Mouse (Mus musculus): ENCODE data around the gene Csad. TPM values are rescaled to one million over a fixed set of nuclear protein-coding genes. Genes with fewer than 3 reads are reported as not detected.

Csad gene
- polyA plus RNA-seq, 1 experiment from 2014 or later: 26.8 TPM

DNA sequence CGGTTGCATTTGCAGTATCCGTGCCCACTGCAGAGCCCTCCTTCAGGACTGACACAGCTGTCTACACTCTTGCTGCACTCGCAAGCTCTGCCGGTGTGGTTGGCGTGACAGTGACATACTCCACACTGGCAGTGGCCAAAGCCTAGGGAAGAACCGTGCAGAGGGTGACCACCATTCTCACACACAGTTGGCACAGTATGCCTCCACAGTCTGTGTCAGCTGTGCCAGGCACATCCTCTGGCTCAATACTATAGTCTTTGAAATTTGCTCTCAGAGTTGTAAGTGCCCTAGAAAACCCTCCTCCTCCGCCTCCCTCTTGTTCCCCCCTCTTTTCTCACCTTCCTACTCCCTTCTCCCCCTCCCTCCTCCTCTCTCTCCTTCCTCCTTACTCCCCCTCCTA is 12.8 kb upstream of the Csad start:
- Histone ChIP-seq H3K4me3 (ENCODE audit: low read depth, low read length) (no peak overlapping the region), H3K27me3 (replicated peaks; ENCODE audit: control insufficient read depth, insufficient read depth, low read length) (no peaks in the 10 kb centered on the region), H3K27ac (ENCODE audit: low read depth, low read length) (no peak overlapping the region), H3K4me2 (replicated peaks; ENCODE audit: low read depth) (no peak overlapping the region), H3K4me1 (replicated peaks; ENCODE audit: control insufficient read depth, insufficient read depth, low read length) (no peaks in the 10 kb centered on the region), H3K36me3 (ENCODE audit: control insufficient read depth, insufficient read depth) (peaks cover 45% of the 10 kb centered on the region), H3K9ac (ENCODE audit: low read depth, low read length) (no peak overlapping the region), H3K9me3 (ENCODE audit: control insufficient read depth) (no peaks in the 10 kb centered on the region)
- no peak for ATAC-seq
- TF ChIP-seq CTCF (IDR thresholded peaks at IDR 0.05; ENCODE audit: low read depth): no peak
- 91% methylated on average over 7 of the region's 7 CpGs for WGBS

DNA sequence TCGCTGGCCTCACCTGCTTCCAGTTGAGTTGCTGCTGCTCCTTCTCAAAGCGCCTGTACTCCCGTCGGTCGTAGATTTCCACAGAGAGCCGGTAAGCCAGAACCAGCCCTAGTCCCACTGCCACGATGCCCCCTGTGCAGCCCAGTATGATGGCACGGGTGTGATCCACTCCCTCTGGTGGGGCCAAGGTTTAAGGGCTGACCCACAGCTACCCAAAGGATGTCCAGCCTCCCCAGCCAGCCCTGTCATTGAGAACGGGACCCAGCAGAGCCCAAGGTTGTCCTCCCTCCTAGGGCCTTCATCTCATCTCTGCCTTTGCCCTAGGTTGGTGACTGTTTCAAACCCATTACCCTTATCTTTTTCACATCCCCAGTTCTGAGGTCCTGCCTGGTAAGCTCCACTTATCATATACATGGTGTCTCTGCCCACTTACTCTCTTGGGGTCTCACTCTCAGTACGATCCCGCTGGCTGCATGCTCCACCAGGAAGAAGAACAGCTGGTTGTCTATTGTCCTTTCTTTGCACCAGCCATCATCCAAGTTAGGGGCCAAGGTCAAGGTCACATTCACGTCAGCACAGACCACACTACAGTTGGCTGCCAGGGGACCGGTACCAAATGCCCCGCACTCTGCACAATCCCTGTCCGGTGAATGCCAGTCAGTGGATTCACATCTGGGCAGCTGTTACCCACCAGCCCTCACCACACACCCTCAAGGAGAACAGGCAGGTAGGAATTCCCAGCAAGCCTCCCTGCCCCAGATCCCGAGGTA is 12.1 kb upstream of the Csad start:
- Histone ChIP-seq H3K4me2 (replicated peaks; ENCODE audit: low read depth) (no peak overlapping the region), H3K9me3 (ENCODE audit: control insufficient read depth) (no peaks in the 10 kb centered on the region), H3K4me1 (replicated peaks; ENCODE audit: control insufficient read depth, insufficient read depth, low read length) (no peaks in the 10 kb centered on the region), H3K27ac (ENCODE audit: low read depth, low read length) (no peak overlapping the region), H3K27me3 (replicated peaks; ENCODE audit: control insufficient read depth, insufficient read depth, low read length) (no peaks in the 10 kb centered on the region), H3K36me3 (ENCODE audit: control insufficient read depth, insufficient read depth) (peaks cover 51% of the 10 kb centered on the region), H3K9ac (ENCODE audit: low read depth, low read length) (no peak overlapping the region), H3K4me3 (ENCODE audit: low read depth, low read length) (no peak overlapping the region)
- WGBS: 81% methylated on average over 16 of the region's 16 CpGs
- no peak for TF ChIP-seq CTCF (IDR thresholded peaks at IDR 0.05; ENCODE audit: low read depth)
- no peak for ATAC-seq

- H3K4me2 ChIP-seq (replicated peaks; ENCODE audit: low read depth): no peak overlapping the region
- TF ChIP-seq CTCF (IDR thresholded peaks at IDR 0.05; ENCODE audit: low read depth): no peak
- no peak for ATAC-seq
- 71% methylated on average over 6 of the region's 6 CpGs for WGBS
- peaks cover 58% of the 10 kb centered on the region for H3K36me3 ChIP-seq (ENCODE audit: control insufficient read depth, insufficient read depth)
- H3K9ac ChIP-seq (ENCODE audit: low read depth, low read length): no peak overlapping the region
- H3K27ac ChIP-seq (ENCODE audit: low read depth, low read length): no peak overlapping the region
- no peaks in the 10 kb centered on the region for H3K27me3 ChIP-seq (replicated peaks; ENCODE audit: control insufficient read depth, insufficient read depth, low read length)
- H3K9me3 ChIP-seq (ENCODE audit: control insufficient read depth): no peaks in the 10 kb centered on the region
- no peaks in the 10 kb centered on the region for H3K4me1 ChIP-seq (replicated peaks; ENCODE audit: control insufficient read depth, insufficient read depth, low read length)
- H3K4me3 ChIP-seq (ENCODE audit: low read depth, low read length): no peak overlapping the region
Measured at GRCm38 (mm10) chr15:102215624-102216023, 11.1 kb upstream of the Csad start.

GRCm38 (mm10) chr15:102214132-102214531 is 9.6 kb upstream of the Csad start:
- ATAC-seq: no peak
- Histone ChIP-seq H3K4me1 (replicated peaks; ENCODE audit: control insufficient read depth, insufficient read depth, low read length) (no peaks in the 10 kb centered on the region), H3K9me3 (ENCODE audit: control insufficient read depth) (no peaks in the 10 kb centered on the region), H3K4me3 (ENCODE audit: low read depth, low read length) (no peak overlapping the region), H3K36me3 (ENCODE audit: control insufficient read depth, insufficient read depth) (peaks cover 68% of the 10 kb centered on the region), H3K27ac (ENCODE audit: low read depth, low read length) (no peak overlapping the region), H3K4me2 (replicated peaks; ENCODE audit: low read depth) (no peak overlapping the region), H3K27me3 (replicated peaks; ENCODE audit: control insufficient read depth, insufficient read depth, low read length) (no peaks in the 10 kb centered on the region), H3K9ac (ENCODE audit: low read depth, low read length) (no peak overlapping the region)
- 53% methylated on average over 2 of the region's 2 CpGs for WGBS
- no peak for TF ChIP-seq CTCF (IDR thresholded peaks at IDR 0.05; ENCODE audit: low read depth)

DNA sequence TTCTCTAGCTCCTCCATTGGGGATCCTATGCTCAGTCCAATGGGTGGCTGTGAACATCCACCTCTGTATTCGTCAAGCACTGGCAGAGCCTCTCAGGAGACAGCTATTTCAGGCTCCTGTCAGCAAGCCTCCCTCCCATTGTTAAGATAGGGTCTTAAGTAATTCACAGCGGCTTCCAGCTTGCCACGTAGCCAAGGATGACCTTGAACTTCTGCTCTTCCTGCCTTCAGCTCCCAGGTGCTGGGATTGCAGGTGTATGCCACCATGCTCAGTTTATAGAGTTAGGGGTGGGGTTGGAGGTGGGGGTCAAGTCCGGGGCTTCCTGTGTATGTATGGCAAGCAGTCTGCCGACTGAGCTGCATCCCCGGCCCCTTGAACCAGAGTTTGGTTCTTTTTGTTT is 7.4 kb upstream of the Csad start:
- H3K4me3 ChIP-seq (ENCODE audit: low read depth, low read length): no peak overlapping the region
- 52% methylated on average over 6 of the region's 6 CpGs for WGBS
- H3K36me3 ChIP-seq (ENCODE audit: control insufficient read depth, insufficient read depth): peaks cover 81% of the 10 kb centered on the region
- no peaks in the 10 kb centered on the region for H3K9me3 ChIP-seq (ENCODE audit: control insufficient read depth)
- TF ChIP-seq CTCF (IDR thresholded peaks at IDR 0.05; ENCODE audit: low read depth): no peak
- no peak overlapping the region for H3K4me2 ChIP-seq (replicated peaks; ENCODE audit: low read depth)
- no peak overlapping the region for H3K9ac ChIP-seq (ENCODE audit: low read depth, low read length)
- no peak overlapping the region for H3K27ac ChIP-seq (ENCODE audit: low read depth, low read length)
- H3K4me1 ChIP-seq (replicated peaks; ENCODE audit: control insufficient read depth, insufficient read depth, low read length): no peaks in the 10 kb centered on the region
- no peak for ATAC-seq
- no peaks in the 10 kb centered on the region for H3K27me3 ChIP-seq (replicated peaks; ENCODE audit: control insufficient read depth, insufficient read depth, low read length)

- Histone ChIP-seq H3K27ac (ENCODE audit: low read depth, low read length) (no peak overlapping the region), H3K9ac (ENCODE audit: low read depth, low read length) (no peak overlapping the region), H3K36me3 (ENCODE audit: control insufficient read depth, insufficient read depth) (peaks cover 82% of the 10 kb centered on the region), H3K4me2 (replicated peaks; ENCODE audit: low read depth) (no peak overlapping the region), H3K4me1 (replicated peaks; ENCODE audit: control insufficient read depth, insufficient read depth, low read length) (peaks cover under 1% of the 10 kb centered on the region; the same call in 1 of the 2 replicates), H3K27me3 (replicated peaks; ENCODE audit: control insufficient read depth, insufficient read depth, low read length) (no peaks in the 10 kb centered on the region), H3K4me3 (ENCODE audit: low read depth, low read length) (no peak overlapping the region), H3K9me3 (ENCODE audit: control insufficient read depth) (no peaks in the 10 kb centered on the region)
- ATAC-seq: peak; percentile 42
- WGBS: 79% methylated on average over 4 of the region's 4 CpGs
- TF ChIP-seq CTCF (IDR thresholded peaks at IDR 0.05; ENCODE audit: low read depth): no peak
Measured at GRCm38 (mm10) chr15:102210816-102211215, 6.3 kb upstream of the Csad start.

All from intestine, postnatal 0 days (tissue).